Mouse (Mus musculus) T-cell, adult 2 months (primary cell): ENCODE measurements around the gene Tsc1.

ENCODE experiments used
- DNase-seq: peaks from one replicate; pipeline ENCODE4 v3.0.0; 2022; ENCODE audit warnings: low spot score

The Tsc1 gene

GRCm38 (mm10) chr2:28730676-28731075 is 89.6 kb downstream of the Tsc1 start:
- DNase-seq: no peak

GRCm38 (mm10) chr2:28737112-28737511 is 96.1 kb downstream of the Tsc1 start:
- DNase-seq: no peak

GRCm38 (mm10) chr2:28740159-28740558 is 99.1 kb downstream of the Tsc1 start:
- DNase-seq: no peak
